Mouse (Mus musculus) neural tube, embryonic 10.5 days (tissue): ENCODE results near the gene Fyn.

ENCODE experiments used
- DNase-seq: peaks from one replicate; pipeline ENCODE4 v3.0.0-alpha.2; 2017; ENCODE audit warnings: low spot score; ENCODE audit errors: extremely low spot score

Fyn gene

DNA sequence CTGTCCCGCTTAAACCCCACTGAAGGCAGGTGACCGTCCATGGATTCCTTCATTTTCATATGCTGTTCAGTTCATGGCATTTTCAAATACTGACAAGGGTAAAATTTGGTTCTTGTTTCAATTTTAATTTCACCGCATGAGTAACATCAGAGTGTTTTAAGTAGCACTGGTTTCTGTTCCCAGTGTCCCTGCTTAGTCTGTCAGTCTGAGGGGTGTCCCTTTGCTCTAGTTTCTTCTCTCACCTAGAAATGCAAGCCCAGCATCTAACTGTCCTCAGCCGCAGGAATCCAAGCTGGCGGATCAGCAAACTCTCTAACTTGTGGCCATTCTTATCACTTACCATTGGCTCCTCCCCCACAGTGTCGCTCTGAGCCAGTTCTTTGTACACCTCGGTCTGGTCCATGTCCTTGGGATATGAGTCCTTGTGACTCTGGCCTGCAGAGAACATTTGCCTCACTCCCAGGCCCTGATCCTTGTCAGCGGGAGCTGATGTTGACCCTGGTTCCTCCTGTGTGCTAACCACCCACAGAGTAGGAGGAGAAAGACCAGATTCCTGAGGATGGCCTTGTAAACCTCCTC is 9.5 kb downstream of the Fyn start:
- no peak for DNase-seq

DNA sequence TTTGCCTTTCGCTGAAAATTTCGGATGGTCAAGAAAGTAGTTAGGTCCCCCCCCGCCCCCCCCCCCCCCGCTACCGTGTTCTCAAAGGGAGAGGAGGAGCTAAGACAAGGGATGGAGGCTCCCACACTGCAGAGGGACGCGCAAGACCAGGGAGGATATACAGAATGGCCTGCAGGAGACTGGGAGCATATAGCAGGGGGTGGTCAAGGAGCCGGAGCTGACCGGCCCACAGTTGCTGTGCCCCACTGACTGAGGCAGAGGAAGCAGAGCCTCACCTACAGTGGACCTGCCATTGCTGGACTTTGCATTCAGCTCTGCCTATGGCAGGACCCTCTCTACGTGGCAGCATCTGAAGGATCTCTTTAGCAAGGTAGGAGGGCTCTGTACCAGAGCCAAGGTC is 10.6 kb downstream of the Fyn start:
- no peak for DNase-seq

DNA sequence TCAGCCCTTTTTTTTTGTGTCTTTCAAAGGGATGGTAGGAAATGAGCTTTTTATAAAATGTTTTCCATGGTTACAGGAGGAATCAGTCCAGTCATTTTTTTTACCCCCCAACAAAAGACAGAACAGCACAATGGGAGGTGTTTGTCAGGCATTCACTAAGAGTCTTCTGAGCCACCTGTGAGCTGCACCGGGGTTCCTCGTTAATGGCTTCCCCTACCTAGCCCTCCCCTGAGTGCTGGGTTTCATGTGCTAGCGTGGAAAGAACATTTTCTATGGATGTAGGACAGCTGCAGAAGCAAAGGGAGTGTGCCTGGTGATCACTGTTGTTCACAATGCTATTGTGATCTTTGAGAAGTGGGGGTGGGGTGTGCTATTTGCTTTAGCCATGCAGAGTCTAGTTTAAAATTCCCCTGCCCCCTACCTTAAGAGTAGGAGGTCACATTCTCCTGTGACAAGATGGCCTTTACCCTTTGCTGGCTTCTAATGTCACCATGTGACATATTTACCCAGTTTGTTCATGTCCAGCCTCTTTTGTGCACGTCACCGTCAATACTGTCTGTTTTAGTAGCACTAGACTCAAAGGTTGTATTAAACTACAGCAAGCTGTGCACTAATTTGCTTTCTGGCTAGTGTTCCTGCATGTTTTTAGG is 11.2 kb downstream of the Fyn start:
- DNase-seq = no peak

- DNase-seq = no peak
Observed at GRCm38 (mm10) chr10:39385259-39385658, 16.6 kb downstream of the Fyn start.

DNA sequence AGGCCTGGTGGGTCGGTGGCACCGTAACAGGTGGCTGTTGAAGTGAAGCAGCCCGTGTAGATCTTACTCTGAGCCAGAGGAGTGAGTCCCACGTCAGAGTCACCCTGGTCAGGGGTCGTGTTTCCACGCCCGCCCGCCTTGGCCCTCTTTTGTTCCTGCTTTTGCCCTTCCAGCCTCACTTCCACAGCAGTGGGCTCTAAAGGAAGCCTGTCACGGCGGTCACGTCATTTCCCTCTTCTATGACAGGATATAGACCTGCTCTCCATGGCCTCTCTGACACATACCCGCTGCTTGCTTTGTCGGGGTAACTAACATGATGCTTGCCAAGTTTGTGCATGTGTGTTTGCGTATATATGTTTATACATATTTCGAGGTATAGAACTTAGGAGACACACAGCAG is 17.5 kb downstream of the Fyn start:
- DNase-seq = no peak

DNA sequence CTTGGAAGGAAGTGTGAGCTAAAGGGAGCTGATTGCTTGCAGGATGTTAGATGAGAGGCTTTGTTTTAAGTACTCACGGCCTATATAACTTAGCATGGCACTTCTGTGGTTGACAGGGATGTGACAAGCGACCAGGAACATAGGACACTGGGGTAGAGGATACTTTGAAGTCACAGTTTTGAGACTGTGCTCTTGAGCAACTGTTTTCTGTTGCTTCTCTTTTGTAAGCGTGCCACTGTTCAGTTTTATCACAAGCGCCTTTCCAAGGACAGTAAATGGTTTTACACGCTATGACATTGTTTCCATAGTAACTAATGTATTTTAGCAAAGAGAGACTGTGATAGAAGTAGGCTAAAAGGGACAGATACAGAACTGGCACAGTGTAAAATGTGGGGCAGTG is 18.4 kb downstream of the Fyn start:
- no peak for DNase-seq

GRCm38 (mm10) chr10:39387556-39387955 is 18.9 kb downstream of the Fyn start:
- DNase-seq = no peak

GRCm38 (mm10) chr10:39388144-39388543 is 19.5 kb downstream of the Fyn start:
- DNase-seq = no peak

- no peak for DNase-seq
Observed at GRCm38 (mm10) chr10:39389451-39389891, 20.8 kb downstream of the Fyn start.

DNA sequence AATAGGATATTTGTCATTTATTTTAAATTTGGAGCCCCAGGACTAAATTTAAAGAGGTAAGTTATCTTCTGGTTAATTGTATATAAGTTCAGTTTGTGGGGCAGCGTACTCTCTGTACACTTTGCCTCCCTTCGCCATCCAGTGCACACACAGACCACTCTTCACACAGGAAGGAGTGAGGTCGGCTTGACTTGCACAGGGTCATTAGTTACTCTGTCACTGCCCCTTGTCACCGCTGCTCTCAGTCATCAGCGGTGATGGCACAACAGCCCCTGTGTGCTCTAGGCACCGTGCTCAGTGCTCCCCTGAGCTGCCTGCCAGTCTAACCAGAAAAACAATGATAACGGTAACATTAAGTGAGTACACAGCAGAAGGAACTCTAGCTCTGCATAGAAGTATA is 21.9 kb downstream of the Fyn start:
- no peak for DNase-seq

DNA sequence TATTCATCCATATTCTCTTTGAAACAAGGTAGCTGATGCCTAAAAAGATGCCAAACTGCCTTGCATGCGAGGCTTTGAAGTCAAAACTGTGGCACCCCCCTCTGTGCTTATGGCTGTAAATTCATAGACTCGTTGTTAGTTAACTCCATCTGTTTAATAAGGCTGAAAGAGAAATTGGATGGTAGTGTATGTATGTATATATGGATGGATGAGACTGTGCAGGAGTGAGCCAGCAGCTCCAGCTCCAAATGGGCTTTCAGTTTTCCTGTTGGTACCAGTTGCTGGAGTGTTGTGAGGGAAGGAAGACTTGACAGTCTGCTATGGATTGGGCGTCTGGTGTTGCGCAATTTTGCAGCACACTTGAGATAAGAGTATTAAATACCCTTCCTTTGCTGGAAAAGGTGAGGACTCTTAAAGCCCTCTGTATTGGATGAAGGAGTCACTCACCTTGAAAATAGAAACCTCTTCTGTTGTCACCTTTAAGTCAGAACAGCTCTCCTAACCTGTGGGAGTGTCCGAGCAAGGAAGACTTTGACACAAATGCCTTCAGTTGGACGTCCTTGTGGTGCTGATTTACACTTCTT is 24.3 kb downstream of the Fyn start:
- no peak for DNase-seq

DNA sequence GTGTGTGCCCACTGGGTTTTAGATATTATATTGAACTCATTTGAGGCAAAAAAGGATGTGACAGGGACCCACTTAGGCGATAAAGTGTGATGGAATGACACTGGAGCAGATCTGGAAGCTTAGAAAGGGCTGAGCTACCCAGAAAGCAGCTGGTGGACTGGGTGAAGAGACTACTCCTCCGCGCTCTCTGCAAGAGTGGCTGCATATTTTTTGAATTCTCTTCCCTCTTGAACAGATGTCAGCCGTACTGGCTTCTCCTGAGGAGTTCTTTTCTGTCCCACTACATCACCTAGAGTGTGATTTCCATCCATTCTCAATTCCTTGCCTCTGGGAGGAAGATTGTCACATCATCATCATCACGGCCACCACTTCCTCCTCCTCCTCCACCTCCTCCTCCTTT is 26.9 kb downstream of the Fyn start:
- DNase-seq = no peak

GRCm38 (mm10) chr10:39398924-39399323 is 30.3 kb downstream of the Fyn start:
- no peak for DNase-seq

DNA sequence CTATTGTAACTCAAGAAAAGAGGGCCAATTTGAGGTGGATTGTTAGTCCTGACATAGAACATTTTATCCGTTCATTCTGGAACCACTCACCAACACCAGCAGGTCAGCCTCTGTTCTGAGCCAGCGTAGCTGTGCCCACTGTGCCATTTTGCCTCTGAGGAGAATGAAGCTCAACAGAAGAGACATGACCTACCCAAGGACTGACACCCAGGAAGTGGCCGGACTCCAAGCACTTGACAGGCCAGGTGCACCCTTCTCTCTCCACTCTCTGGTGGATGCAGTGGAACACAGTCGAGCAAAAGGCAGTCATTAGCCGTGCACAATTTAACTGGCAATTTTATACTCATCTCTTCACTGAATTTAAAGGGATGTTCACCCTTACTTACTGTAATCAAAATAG is 31.5 kb downstream of the Fyn start:
- no peak for DNase-seq

DNA sequence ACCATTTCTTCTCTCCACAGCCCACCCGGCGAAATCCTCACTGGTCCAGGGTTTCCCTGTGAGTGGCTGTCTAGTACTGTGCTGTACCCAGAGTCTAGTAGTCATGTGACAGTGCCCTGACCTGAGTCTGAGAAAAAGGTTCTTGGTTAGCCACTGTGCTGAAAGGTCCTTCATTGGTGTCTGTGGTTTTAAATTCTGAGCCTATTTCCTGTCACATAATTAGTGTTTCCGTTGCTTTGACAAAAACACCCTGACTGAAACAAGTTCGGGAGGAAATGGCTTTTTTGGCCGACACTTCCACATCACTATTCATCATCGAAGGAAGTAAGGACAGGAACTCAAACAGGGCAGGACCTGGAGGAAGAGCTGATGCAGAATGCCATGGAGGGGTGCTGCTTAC is 33.8 kb downstream of the Fyn start:
- no peak for DNase-seq

DNA sequence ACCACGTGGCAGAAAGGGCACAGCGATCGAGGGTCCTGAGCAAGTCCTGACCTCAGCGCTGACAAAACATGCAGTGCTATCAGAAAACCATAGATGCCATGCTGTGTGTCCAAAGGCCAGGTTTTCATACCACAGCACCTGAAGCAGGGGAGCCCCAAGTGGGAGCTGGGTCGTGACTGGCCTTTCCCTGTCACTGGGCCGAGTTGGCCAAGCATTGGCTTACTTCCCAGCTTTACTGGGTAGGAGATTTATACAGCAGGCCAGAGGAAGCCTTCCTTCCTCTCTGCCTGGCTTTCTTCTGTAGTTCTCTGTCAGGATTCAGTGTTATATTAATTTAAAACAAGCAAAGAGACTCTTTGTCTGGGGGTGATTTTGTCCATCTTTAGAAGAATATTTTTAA is 35.1 kb downstream of the Fyn start:
- DNase-seq = no peak

DNA sequence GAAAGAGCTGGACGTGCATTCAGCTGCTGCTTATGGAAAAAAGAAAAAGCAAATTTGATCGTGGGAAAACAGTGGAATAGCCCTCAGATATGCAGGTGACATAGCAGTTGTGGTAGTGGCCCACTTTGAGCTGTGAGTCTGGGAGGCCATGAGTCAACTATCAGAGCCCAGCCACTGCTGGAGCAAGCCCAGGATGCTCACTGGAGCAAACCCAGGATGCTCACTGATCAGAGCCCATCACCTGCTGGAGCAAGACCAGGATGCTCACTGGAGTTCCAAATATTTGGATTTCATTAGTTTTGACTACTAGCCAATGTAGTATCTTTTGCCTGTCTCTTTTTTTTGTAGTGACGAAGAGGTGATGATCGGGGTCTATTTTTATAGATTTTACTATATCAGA is 35.5 kb downstream of the Fyn start:
- no peak for DNase-seq

DNA sequence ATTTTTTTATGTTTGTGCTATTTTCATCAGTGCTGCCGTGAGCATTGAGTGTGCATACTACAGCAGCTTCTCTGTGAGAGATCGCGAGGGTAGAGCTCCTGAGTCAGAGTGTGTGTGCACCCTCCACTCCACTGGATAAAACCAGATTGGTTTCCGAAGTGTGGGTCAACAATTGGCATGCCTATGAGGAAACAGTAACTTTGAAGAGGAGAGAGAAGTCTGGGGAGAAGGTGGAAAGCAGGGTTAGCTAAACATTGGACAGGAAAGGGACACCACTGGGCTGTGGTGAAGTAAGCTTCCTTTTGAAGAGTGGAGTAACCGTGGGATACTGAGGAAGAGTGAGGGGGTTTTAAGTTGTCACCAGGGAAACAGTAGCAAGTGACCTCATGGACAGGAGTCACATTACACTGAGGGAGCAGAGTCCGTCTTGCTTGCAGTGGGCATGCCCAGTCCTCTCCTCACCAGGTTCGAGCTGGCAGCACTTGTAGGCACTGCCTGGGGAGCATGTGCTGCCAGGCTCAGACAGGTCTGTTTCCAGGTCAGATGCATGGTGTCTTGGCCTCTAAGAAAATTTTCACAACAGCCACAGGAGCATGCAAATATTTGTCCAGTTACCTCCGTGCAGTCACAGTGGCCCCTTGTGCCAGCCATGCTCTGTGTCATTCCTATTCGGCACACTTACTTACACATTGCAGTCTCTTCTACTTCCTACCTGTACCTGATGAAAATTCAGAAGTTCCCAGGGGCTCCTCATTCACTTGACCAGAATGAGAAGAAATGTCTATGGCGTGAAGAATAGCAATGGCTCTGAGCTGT is 37.5 kb downstream of the Fyn start:
- DNase-seq = no peak

- DNase-seq = no peak
Observed at GRCm38 (mm10) chr10:39406798-39407189, 38.1 kb downstream of the Fyn start.

- DNase-seq = no peak
Observed at GRCm38 (mm10) chr10:39407553-39407952, 38.9 kb downstream of the Fyn start.

DNA sequence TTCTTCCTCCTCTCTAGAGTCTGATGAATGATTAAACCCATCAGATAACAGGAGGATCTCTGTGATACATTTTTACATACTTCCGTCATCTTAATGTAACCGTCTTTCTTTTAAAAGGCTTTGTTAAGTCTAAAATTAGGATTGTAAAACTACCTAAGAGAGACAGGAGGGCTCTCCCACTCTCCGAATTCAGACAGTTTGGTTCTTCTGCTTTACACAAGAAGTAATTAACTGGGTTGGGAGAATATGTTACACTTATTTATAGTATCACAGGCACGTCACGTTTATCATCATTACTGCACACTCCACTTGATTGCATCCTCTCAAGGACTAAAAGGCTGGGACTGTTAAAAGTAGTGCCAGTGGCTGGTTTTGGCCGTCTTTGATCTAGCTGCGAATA is 40.9 kb downstream of the Fyn start:
- no peak for DNase-seq

- DNase-seq = no peak
Observed at GRCm38 (mm10) chr10:39410151-39410649, 41.5 kb downstream of the Fyn start.
